Mouse (Mus musculus): ENCODE results near the gene Snrk. TPM values are rescaled to one million over a fixed set of nuclear protein-coding genes. Genes with fewer than 3 reads are reported as not detected.
"Not testable (repeated sequence)": the region's sequence is repeated elsewhere in the genome, so short reads cannot be mapped to it uniquely, and the experiment has no call there.

The Snrk gene
- polyA plus RNA-seq, 1 experiment from 2014 or later = 28.6 TPM

DNA sequence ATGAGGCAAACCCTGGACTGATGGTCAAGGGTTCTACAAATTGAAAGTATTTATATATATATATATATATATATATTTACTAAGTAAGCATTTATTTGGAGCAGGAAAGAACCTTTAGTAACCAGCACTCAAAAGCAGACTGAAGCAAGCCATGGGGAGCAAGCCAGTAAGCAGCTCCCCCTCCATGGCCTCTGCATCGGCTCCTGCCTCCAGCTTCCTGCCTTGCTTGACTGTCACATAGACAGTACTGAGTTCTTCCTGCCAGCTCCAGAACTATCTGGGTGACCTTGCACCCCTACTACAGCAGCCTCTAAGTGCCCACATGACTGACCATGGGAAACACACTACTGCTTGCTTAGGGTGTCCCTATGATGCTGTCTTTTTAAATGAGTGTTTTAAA is 35.4 kb downstream of the Snrk start:
- 82% methylated on average over 1 of the region's 1 CpGs for WGBS
- Histone ChIP-seq H3K4me1 (ENCODE audit: control insufficient read depth, insufficient read depth, low read length) (no peaks in the 10 kb centered on the region), H3K27ac (replicated peaks; ENCODE audit: low read depth, low read length) (no peak overlapping the region), H3K36me3 (ENCODE audit: control insufficient read depth, insufficient read depth, low read length) (peaks cover 2% of the 10 kb centered on the region; the same call in 1 of the 2 replicates), H3K4me2 (ENCODE audit: low read depth, severe bottlenecking) (no peak overlapping the region), H3K4me3 (ENCODE audit: low read depth, low read length) (no peak overlapping the region), H3K27me3 (ENCODE audit: control insufficient read depth, insufficient read depth, low read length) (no peaks in the 10 kb centered on the region), H3K9me3 (ENCODE audit: control insufficient read depth, low read length) (no peaks in the 10 kb centered on the region), H3K9ac (ENCODE audit: low read length) (no peak overlapping the region)
- DNase-seq (ENCODE audit: low spot score) (no peak), ATAC-seq (ENCODE audit: insufficient number of reproducible peaks, low FRiP score, low TSS enrichment, low read depth) (no peak)

DNA sequence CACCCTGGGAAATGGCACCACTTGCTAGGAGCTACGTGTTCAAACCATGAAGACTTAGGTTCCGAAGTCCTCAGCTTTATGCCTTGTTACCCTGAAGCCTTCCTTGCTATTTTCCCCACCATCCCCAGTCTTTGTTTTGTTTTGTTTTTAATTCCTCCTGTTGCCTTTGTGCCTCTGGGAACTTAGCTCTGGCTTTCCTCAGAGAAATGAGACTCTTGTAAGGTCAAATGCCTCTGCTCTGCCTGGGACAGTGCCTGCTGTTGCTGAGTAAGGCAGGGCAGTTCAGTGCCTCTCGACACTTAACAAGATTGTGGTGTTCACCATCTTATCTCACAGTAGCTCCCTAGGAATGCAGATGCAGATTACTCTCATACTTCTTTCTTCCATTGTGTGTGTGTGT is 36.4 kb downstream of the Snrk start:
- Histone ChIP-seq H3K4me2 (ENCODE audit: low read depth, severe bottlenecking) (no peak overlapping the region), H3K9me3 (ENCODE audit: control insufficient read depth, low read length) (no peaks in the 10 kb centered on the region), H3K4me3 (ENCODE audit: low read depth, low read length) (no peak overlapping the region), H3K27me3 (ENCODE audit: control insufficient read depth, insufficient read depth, low read length) (no peaks in the 10 kb centered on the region), H3K36me3 (ENCODE audit: control insufficient read depth, insufficient read depth, low read length) (peaks cover 2% of the 10 kb centered on the region; the same call in 1 of the 2 replicates), H3K9ac (ENCODE audit: low read length) (no peak overlapping the region), H3K27ac (replicated peaks; ENCODE audit: low read depth, low read length) (no peak overlapping the region), H3K4me1 (ENCODE audit: control insufficient read depth, insufficient read depth, low read length) (no peaks in the 10 kb centered on the region)
- WGBS = 89% methylated on average over 3 of the region's 3 CpGs
- DNase-seq (ENCODE audit: low spot score) = no peak
- no peak for ATAC-seq (ENCODE audit: insufficient number of reproducible peaks, low FRiP score, low TSS enrichment, low read depth)

DNA sequence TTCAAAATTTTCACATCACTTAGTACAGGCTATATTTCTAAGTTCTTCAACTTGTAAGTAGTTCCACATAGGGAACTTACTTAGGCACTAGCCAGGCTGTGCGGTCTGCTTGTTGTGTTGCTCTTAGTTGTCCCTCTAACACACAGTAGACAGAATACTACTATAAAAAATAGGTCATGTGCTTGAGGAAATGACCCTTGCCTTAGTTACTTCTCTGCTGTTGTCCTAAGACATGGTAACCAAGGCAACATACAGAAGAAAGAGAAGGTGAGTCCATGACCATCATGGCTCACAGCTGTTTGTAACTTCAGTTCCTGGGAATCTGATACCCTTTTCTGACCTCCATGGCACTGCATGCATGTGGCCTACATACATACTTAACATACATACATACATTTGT is 38.1 kb downstream of the Snrk start:
- Histone ChIP-seq H3K27ac (replicated peaks; ENCODE audit: low read depth, low read length) (no peak overlapping the region), H3K36me3 (ENCODE audit: control insufficient read depth, insufficient read depth, low read length) (peaks cover 2% of the 10 kb centered on the region; the same call in 1 of the 2 replicates), H3K4me1 (ENCODE audit: control insufficient read depth, insufficient read depth, low read length) (no peaks in the 10 kb centered on the region), H3K4me3 (ENCODE audit: low read depth, low read length) (no peak overlapping the region), H3K27me3 (ENCODE audit: control insufficient read depth, insufficient read depth, low read length) (no peaks in the 10 kb centered on the region), H3K9me3 (ENCODE audit: control insufficient read depth, low read length) (no peaks in the 10 kb centered on the region), H3K9ac (ENCODE audit: low read length) (no peak overlapping the region), H3K4me2 (ENCODE audit: low read depth, severe bottlenecking) (no peak overlapping the region)
- whole genome bisulfite sequencing = 90% methylated on average over 1 of the region's 1 CpGs
- DNase-seq (ENCODE audit: low spot score) (no peak), ATAC-seq (ENCODE audit: insufficient number of reproducible peaks, low FRiP score, low TSS enrichment, low read depth) (no peak)

DNA sequence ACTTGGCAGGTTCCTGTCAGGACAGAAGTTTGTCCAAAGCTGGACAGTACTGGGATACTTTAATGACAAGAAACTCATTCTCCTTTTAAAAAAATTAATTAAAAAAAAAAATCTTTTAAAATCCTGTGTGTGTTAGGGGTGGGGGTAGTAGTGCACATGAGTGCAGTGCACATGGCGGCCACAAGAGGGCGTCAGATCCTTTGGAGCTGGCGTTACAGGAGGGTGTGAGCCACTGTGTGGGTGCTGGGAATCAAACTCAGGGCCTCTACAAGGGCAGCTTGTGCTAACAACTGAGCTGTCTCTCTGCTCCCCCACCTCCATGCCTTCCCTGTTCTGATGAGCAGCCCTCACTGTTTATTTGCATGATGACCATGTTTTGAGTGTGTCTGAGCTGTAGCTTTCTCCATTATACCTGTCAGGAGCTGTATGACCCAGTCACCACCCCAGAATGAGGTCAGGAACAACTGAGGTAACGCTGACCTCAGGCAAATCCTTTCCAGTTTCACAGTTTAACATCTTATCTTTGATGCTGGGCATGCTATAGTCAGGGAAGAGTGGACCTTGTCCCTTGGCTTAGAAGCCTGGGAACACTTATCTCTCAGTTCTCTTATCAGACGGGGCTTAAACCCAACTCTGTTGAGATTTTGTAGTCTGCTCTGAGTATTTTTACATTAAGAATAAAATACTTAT is 39.5 kb downstream of the Snrk start:
- Histone ChIP-seq H3K4me3 (ENCODE audit: low read depth, low read length) (no peak overlapping the region), H3K9ac (ENCODE audit: low read length) (no peak overlapping the region), H3K4me2 (ENCODE audit: low read depth, severe bottlenecking) (no peak overlapping the region), H3K4me1 (ENCODE audit: control insufficient read depth, insufficient read depth, low read length) (no peaks in the 10 kb centered on the region), H3K36me3 (ENCODE audit: control insufficient read depth, insufficient read depth, low read length) (peaks cover 2% of the 10 kb centered on the region; the same call in 1 of the 2 replicates), H3K9me3 (ENCODE audit: control insufficient read depth, low read length) (no peaks in the 10 kb centered on the region), H3K27me3 (ENCODE audit: control insufficient read depth, insufficient read depth, low read length) (no peaks in the 10 kb centered on the region), H3K27ac (replicated peaks; ENCODE audit: low read depth, low read length) (no peak overlapping the region)
- DNase-seq (ENCODE audit: low spot score) (no peak), ATAC-seq (ENCODE audit: insufficient number of reproducible peaks, low FRiP score, low TSS enrichment, low read depth) (no peak)
- 90% methylated on average over 5 of the region's 5 CpGs for WGBS

DNA sequence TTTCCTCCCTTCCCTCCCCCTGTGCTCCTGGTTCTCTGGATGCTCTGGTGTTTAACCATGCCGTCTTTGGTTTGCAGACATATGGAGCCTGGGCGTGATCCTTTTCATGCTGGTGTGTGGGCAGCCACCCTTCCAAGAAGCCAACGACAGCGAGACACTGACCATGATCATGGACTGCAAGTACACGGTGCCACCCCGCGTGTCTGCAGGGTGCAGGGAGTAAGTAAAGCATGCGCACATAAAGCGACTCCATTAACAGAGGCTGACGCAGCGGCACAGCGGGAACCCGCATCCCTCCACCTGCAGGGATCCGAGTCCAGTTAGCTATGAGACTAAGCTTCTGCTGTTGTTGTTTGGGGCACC is 40.0 kb downstream of the Snrk start:
- Histone ChIP-seq H3K9me3 (ENCODE audit: control insufficient read depth, low read length) (no peaks in the 10 kb centered on the region), H3K4me3 (ENCODE audit: low read depth, low read length) (no peak overlapping the region), H3K36me3 (ENCODE audit: control insufficient read depth, insufficient read depth, low read length) (peaks cover 2% of the 10 kb centered on the region; the same call in 1 of the 2 replicates), H3K27me3 (ENCODE audit: control insufficient read depth, insufficient read depth, low read length) (no peaks in the 10 kb centered on the region), H3K4me1 (ENCODE audit: control insufficient read depth, insufficient read depth, low read length) (no peaks in the 10 kb centered on the region), H3K9ac (ENCODE audit: low read length) (no peak overlapping the region), H3K27ac (replicated peaks; ENCODE audit: low read depth, low read length) (no peak overlapping the region), H3K4me2 (ENCODE audit: low read depth, severe bottlenecking) (no peak overlapping the region)
- 94% methylated on average over 14 of the region's 14 CpGs for WGBS
- DNase-seq (ENCODE audit: low spot score) (no peak), ATAC-seq (ENCODE audit: insufficient number of reproducible peaks, low FRiP score, low TSS enrichment, low read depth) (no peak)

DNA sequence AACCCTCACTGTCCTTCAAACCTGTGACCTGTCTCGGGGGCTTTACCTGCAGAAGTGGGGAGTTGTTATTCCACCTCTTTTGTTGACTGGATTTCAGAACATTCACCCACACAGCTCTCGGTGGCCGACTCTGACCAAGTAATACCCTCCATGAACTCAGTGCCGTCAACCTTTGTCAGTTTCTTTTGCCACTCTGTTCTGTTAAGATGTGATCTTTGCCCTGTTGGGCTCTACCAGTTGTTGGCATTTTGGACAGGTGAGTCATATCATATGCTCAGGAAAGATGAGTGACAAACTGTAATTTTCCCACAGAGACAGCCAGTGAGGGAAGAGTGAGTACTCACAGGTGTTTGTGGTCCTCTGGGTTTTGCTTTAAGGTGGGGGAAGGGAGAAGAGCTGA is 47.5 kb downstream of the Snrk start:
- Histone ChIP-seq H3K4me3 (ENCODE audit: low read depth, low read length) (no peak overlapping the region), H3K9me3 (ENCODE audit: control insufficient read depth, low read length) (no peaks in the 10 kb centered on the region), H3K4me1 (ENCODE audit: control insufficient read depth, insufficient read depth, low read length) (no peaks in the 10 kb centered on the region), H3K27me3 (ENCODE audit: control insufficient read depth, insufficient read depth, low read length) (no peaks in the 10 kb centered on the region), H3K4me2 (ENCODE audit: low read depth, severe bottlenecking) (no peak overlapping the region), H3K36me3 (ENCODE audit: control insufficient read depth, insufficient read depth, low read length) (peaks cover 4% of the 10 kb centered on the region), H3K9ac (ENCODE audit: low read length) (no peak overlapping the region), H3K27ac (replicated peaks; ENCODE audit: low read depth, low read length) (no peak overlapping the region)
- DNase-seq (ENCODE audit: low spot score) (no peak), ATAC-seq (ENCODE audit: insufficient number of reproducible peaks, low FRiP score, low TSS enrichment, low read depth) (no peak)
- 95% methylated on average over 4 of the region's 4 CpGs for WGBS

DNA sequence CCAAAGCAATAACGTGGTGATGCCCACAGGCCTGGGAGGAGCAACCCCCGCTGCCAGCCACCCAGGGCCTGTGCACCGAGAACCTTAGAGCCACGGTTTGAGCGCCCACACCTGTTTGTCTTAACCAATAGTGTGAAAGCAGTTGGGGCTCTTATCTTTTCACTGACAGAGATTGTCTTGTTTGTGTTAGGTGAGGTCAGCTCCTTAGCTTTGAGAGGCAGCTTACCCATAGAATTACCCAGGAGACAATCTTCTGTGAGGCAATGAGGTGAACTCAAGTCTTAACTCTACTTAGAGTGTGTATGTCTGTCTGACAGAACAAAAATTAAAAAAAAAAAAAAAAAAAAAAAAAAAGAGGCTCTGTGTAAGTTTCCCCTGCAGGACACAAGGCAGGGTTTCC is 50.7 kb downstream of the Snrk start:
- not testable (repeated sequence) for H3K36me3 ChIP-seq (ENCODE audit: control insufficient read depth, insufficient read depth, low read length); H3K4me2 ChIP-seq (ENCODE audit: low read depth, severe bottlenecking); ATAC-seq (ENCODE audit: insufficient number of reproducible peaks, low FRiP score, low TSS enrichment, low read depth); H3K27ac ChIP-seq (replicated peaks; ENCODE audit: low read depth, low read length); DNase-seq (ENCODE audit: low spot score); H3K27me3 ChIP-seq (ENCODE audit: control insufficient read depth, insufficient read depth, low read length); H3K9me3 ChIP-seq (ENCODE audit: control insufficient read depth, low read length); H3K4me1 ChIP-seq (ENCODE audit: control insufficient read depth, insufficient read depth, low read length); H3K4me3 ChIP-seq (ENCODE audit: low read depth, low read length); H3K9ac ChIP-seq (ENCODE audit: low read length)
- WGBS = 93% methylated on average over 5 of the region's 5 CpGs

DNA sequence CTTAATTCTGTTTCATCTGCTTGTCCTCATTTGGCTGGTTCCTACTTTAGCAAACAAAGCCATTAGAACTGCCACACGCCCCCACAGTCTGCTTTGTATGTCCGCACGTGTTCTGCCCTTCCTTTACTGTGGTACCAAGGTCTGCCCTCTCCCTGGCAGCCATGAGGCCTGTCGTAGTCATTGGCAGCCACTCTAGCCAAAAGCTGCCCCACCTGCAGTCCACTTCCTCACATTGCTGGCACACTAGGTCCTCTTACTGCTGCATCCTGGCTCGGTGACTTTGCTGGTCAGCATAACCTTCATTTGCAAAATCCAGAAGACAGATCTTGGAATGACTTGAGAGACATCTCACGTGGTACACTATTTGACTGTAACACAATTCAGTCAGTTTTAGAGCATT is 52.8 kb downstream of the Snrk start:
- H3K27me3 ChIP-seq (ENCODE audit: control insufficient read depth, insufficient read depth, low read length) = no peaks in the 10 kb centered on the region
- ATAC-seq (ENCODE audit: insufficient number of reproducible peaks, low FRiP score, low TSS enrichment, low read depth) (no peak), DNase-seq (ENCODE audit: low spot score) (no peak)
- H3K27ac ChIP-seq (replicated peaks; ENCODE audit: low read depth, low read length) = no peak overlapping the region
- H3K4me3 ChIP-seq (ENCODE audit: low read depth, low read length) = no peak overlapping the region
- no peak overlapping the region for H3K9ac ChIP-seq (ENCODE audit: low read length)
- H3K9me3 ChIP-seq (ENCODE audit: control insufficient read depth, low read length) = no peaks in the 10 kb centered on the region
- no peak overlapping the region for H3K4me2 ChIP-seq (ENCODE audit: low read depth, severe bottlenecking)
- 92% methylated on average over 6 of the region's 6 CpGs for WGBS
- H3K36me3 ChIP-seq (ENCODE audit: control insufficient read depth, insufficient read depth, low read length) = peaks cover under 1% of the 10 kb centered on the region; the same call in 1 of the 2 replicates
- no peaks in the 10 kb centered on the region for H3K4me1 ChIP-seq (ENCODE audit: control insufficient read depth, insufficient read depth, low read length)

DNA sequence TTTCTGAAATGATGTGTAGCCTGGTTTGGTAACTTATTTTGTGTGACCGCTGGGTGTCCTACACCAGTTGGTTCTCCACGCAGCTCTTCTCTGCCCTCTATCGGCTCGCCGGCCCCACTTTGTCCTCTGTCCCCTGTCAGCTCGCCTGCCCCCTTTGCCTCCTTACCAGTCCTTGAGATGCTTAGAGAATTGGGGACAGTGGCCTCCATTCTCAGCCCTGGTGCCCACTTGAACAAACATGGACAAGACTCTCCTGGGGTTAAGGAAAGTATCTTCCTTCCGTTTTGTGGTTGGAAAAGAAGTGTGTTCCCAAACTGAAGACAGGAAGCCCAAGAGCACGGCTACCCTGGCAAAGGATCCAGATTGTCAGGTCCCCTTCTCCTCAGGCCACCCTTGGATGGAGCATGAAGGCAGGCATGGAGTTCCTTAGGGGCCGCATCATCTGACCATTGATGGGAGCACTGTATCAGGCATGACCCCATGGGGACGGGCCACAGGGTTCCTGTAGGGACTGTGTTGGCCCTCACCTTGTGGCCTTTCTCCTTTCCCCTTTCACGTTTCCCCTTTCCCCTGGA is 55.6 kb downstream of the Snrk start:
- Histone ChIP-seq H3K4me3 (ENCODE audit: low read depth, low read length) (no peak overlapping the region), H3K9me3 (ENCODE audit: control insufficient read depth, low read length) (no peaks in the 10 kb centered on the region), H3K36me3 (ENCODE audit: control insufficient read depth, insufficient read depth, low read length) (no peaks in the 10 kb centered on the region), H3K27ac (replicated peaks; ENCODE audit: low read depth, low read length) (no peak overlapping the region), H3K4me2 (ENCODE audit: low read depth, severe bottlenecking) (no peak overlapping the region), H3K27me3 (ENCODE audit: control insufficient read depth, insufficient read depth, low read length) (no peaks in the 10 kb centered on the region), H3K9ac (ENCODE audit: low read length) (no peak overlapping the region), H3K4me1 (ENCODE audit: control insufficient read depth, insufficient read depth, low read length) (no peaks in the 10 kb centered on the region)
- DNase-seq (ENCODE audit: low spot score) = no peak
- WGBS = 88% methylated on average over 11 of the region's 11 CpGs
- no peak for ATAC-seq (ENCODE audit: insufficient number of reproducible peaks, low FRiP score, low TSS enrichment, low read depth)

All from limb, embryonic 11.5 days (tissue).